Mouse (Mus musculus) ovary, postnatal 10 days (tissue): ENCODE measurements at regions not wholly inside any gene's neighbourhood (a gene's known extent, or its start where the extent isn't known, plus 50 kb on each side); places are given as distances from the start of the nearest gene placed in this dataset.

Source experiments
- DNase-seq: peaks from one replicate; pipeline ENCODE4 v3.0.0; 2022; ENCODE audit warnings: low spot score

- DNase-seq: no peak
Observed at GRCm38 (mm10) chr3:131698070-131698750, 133.6 kb downstream of the Papss1 start.

DNA sequence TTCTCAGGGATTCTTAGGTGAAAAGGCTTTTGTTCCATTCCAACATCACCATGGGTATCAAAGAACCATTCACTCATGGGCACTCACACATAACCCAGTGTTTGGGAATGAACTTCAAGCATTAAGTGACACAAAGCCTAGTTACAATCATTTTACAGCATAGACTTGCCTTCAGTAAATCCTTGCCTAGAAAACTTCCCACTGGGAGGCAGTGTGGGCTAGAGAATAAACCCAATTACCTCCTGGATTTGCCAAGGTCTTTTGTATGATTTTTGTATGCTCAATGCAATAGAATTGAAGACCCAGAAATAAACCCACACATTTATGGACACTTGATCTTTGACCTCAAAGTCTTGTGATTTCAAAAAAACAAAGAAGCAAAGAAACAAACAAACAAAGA, 138.6 kb downstream of the Papss1 start:
- DNase-seq: no peak

DNA sequence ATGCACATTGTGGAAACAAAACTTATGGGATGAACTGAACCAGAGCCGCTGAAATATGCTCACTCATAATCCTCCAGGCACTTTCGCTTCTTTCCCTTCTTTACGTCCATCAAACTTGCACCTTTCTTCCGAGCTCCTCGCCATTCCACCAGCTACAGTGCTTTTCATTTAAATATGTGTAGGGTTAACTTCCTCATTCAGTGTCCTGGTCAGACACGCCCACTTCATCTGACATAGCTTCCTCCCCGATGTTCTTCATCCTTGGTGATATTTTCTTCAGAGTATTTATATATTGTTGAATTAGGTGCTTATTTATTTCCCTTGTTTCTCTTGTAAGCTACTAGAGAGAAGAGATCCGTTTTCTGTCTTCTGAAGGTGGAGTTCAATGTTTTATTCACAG, 149.0 kb downstream of the Papss1 start:
- no peak for DNase-seq

DNA sequence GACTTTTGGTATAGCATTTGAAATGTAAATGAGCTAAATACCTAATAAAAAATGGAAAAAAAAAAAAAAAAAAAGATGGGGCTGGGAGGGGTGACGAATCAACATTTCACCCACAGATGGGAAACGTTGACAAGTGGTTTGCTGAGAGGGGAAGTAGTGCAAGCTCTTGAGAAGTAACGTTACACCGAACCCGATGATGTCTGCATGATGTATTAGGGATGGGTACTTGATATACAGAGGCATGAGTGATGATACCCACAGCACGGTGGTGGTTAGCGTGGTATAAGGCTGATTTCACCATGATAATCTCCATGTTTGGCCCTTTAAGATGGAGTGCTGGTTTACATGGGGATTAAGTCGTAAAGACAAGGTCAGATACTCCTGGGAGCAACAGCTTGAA, 154.2 kb downstream of the Papss1 start:
- DNase-seq: no peak

- no peak for DNase-seq
Observed at GRCm38 (mm10) chr3:131728618-131729017, 164.1 kb downstream of the Papss1 start.

GRCm38 (mm10) chr3:131734226-131734625, 169.7 kb downstream of the Papss1 start:
- no peak for DNase-seq

GRCm38 (mm10) chr3:131737461-131737860, 172.9 kb downstream of the Papss1 start:
- DNase-seq: no peak

DNA sequence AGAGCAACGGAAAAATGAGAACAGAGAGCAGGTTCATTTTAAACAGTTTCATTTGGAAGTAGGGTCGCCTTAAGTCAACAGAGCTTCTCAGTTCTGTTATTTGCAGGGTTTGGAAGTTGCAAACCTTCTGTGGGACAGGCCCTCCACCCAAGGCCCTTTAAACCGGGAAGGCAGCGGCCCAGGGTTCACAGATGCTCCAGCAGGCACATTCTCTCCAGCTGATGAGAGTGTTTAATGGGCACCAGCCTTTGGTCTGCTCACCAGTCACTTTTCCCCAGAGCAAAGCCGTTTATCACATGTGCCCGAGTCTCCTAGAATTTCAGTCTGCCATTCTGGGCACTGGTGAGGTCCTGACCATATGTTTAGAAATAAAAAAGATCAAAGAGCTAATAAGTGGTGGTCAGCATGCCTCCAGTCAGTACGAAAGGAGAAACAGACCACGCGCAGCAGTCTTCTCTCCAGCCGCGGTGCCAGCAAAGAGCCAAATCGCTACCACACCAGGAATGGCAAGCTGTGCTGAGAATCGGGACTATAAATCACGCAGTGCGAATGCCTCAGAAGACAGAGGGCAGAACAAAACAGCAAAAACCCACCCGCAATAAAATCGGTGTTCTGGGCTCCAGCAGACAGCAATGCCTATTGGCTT, 173.5 kb downstream of the Papss1 start:
- DNase-seq: no peak

- DNase-seq: no peak
Observed at GRCm38 (mm10) chr3:131755537-131755936, 191.0 kb downstream of the Papss1 start.

DNA sequence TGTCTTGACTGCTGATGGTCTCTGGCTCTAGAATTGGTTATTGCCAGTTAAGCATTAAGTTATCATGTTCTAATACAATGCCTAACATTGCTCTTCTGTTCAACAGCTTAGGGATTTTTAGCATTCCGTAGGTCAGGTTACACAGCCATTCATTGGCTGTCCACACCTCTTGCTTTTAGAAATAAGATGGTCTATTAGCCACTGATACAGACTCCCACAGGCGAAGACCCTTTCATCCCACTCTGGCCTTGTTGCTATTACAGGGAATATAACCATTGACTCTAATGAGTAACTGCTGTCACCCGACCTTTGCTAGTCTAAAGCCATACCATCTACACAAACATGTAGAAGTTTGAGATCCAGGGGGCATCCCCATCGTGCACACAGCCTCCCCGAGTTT, 191.6 kb downstream of the Papss1 start:
- no peak for DNase-seq

GRCm38 (mm10) chr3:131769976-131770375, 205.4 kb downstream of the Papss1 start:
- no peak for DNase-seq

GRCm38 (mm10) chr3:131770486-131770885, 205.9 kb downstream of the Papss1 start:
- DNase-seq: no peak

DNA sequence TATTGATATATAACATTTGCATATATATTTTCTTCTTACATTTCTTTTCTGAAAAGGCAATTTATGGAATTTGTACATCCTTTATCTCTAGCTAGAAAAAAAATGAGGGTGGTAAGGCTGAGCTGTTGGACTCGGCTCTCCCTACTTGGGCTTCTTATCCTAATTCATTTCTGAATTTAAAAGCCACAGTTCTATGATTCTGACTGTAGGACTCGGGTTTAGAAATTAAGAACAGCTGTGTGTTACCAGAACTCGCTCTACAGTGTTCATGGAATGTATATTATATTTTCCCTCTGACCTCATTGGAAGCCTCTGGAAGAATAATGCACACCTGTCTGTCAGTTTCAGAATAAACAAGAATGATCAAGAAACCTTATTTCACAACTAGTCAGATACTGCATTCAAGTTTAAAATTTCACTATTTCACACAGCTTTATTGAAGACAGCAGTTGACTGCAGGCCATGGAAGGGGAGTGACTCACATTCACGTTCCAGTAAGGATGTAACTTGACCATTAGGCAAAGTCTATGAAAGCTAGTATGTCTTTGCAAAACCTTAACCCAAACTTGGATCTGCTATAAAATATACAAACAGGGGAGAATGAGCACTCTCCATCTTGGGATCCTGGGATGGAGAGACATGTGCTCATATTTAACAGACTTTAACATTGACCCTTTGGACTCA, 207.4 kb downstream of the Papss1 start:
- no peak for DNase-seq

- no peak for DNase-seq
Observed at GRCm38 (mm10) chr3:131772593-131772992, 208.0 kb downstream of the Papss1 start.

- DNase-seq: no peak
Observed at GRCm38 (mm10) chr3:131775431-131775830, 210.9 kb downstream of the Papss1 start.

DNA sequence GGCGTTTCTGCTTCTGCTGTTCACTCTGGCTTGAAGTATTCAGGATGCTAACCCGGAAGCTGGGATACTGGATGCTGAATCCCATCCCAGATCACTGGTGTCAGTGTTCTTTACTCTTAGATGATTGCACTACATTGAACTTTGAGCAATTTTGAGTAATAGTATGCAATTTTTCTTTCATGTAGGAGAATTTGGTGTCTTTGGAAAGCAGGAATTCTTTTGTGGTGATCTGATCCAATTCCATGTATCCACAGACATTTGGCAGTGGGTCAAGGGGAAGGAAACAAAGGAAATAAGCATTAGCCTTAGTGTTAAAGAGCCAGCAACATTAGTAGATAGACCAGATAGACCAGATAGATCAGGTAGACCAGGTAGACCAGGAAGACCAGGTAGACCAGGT, 212.1 kb downstream of the Papss1 start:
- no peak for DNase-seq

DNA sequence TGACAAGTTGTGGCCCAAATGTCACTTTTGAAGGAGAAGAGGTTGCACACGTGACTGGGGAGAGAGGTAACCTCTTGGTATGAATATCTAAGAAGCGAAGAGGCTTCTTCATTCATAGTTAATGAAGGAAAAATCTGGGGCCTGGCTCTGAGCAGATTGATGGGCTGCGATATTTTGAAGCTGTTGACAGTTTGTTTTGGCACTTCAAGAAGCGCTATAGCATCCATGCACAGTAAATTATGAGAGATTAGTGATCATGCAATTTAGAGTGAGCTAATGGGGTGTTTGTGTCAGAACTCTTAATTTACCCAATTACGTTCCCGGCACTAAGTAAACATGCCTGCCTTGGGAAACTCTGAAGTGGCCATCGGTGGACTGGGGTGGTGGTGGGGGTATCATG, 215.2 kb downstream of the Papss1 start:
- DNase-seq: no peak

- no peak for DNase-seq
Observed at GRCm38 (mm10) chr3:131785524-131785923, 221.0 kb downstream of the Papss1 start.

DNA sequence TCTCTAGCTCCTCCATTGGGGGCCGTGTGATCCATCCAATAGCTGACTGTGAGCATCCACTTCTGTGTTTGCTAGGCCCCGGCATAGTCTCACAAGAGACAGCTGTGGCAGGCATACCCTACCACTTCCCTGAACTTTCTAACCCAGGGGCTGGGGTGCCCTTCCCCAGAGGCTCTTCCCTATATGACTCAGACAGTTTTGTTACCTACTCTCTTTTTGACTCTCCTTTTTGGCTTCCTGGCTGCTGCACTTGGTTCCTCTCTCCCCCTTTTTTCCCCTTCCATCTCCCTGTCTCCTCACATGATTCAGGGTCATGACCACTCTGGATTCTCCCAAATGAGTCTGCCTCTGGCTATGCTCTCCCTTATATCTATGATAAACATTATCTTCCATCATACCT, 223.8 kb downstream of the Papss1 start:
- DNase-seq: no peak

DNA sequence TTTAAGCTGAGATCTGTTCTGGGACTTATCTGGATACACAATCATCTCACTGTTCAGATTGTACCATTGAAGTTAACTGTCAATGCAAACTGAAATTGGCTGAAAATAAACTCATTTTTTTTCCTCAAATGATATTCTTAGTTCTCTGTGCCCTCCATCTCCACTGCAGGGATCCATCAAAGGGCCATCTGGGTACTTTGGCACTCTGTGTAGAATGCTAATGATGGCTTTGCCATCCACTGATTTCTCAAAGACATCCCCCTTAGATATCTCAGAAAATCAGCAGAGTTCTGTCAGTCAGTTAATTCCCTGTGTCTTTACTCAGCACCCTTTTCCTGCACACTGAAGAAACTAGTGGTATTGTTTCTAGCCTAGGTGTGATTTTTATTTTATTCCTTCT, 224.6 kb downstream of the Papss1 start:
- DNase-seq: no peak

DNA sequence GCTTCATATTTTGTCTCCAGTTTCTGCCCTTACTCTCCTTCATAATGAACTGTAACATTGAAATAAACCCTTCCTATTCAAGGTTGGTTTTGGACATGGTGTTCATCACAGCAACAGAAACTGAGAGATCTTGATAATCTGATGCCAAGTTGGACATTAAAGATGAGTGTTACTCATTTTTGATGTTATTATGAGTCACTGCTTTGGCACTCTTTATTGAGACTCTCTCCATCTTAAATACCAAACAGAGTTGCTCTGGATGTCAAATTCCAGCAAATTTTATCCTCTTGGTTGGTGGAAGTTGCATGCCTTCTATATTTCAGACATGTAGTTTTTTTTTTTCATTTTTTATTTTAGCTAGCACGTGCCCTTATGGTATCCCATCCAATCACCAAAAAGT, 229.5 kb downstream of the Papss1 start:
- DNase-seq: no peak

DNA sequence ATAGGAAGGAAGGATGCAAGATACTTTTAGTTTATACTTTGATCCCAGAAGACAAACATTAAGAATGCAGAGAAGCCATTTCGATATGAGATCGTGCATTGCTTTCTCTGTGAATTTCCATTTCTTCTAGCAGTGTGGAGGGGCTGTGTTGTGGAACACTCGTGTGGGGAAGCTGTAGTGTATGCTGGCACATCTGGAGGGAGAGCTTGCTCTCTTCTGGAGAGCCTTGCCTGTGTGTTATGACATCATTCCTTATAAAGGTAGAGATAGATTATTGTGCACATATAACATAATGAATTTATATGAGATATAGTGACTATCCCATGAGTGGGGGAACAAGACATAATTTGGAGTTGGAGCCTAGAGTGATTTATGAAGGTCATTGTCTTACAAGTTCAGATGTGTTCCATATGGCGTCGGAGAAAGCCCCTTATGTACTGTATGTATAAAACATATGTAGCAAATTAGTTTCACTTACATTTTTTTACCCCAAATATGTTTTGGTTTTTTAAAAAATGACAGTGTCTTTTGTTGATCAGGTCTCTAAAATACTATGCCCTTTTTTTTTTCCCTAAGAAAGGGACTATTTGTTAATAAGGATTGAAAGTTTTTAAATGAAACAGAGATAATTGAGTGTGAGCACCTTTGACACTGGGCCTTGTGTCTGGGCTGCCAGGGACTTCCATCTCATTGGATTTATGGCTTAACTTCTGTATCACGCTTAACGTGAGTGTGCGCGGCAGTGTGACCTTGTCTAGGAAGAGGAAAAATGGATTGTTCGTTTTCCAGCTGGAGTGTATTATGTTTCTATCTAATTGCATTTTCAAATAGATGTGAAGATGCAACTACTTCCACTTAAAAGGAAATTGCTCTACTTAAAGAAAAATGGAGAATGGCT, 230.8 kb downstream of the Papss1 start:
- DNase-seq: no peak
